Mouse (Mus musculus) bone marrow macrophage, adult 2 months (primary cell): ENCODE measurements at regions not wholly inside any gene's neighbourhood (a gene's known extent, or its start where the extent isn't known, plus 50 kb on each side); places are given as distances from the start of the nearest gene placed in this dataset.

Experiments
- CTCF ChIP-seq: IDR thresholded peaks from 2 replicates; pipeline ENCODE4 v1.5.1; 2012; ENCODE audit warnings: low read depth, mild to moderate bottlenecking, low read length, moderate library complexity
- POLR2A ChIP-seq: IDR thresholded peaks from 2 replicates; pipeline ENCODE4 v1.6.1; 2012; ENCODE audit warnings: mild to moderate bottlenecking, low read depth, low read length, borderline replicate concordance

DNA sequence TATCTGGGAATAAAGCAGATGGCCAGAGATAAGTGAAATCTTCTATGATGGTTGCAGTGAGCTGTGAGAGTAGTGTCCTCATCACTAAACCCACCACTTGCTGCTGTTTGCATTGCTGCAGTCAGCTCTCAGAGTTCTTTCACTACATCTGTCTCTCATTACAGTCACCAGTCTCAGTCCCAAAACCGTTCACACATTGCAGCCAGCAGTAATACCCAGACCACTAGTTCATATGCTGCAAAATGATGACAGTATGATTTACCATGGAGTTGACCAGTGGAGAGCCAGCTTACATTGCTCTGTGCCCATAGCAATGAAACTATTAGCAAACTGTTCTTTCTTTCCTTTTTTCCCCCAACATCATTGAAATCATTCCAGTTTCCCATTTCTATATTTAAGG lies 718.6 kb downstream of the Tlr4 start:
- TF ChIP-seq POLR2A (no peak), CTCF (no peak)
